Mouse (Mus musculus) lung, adult 2 months (tissue): Measurements from ENCODE around the gene Gm6096.

ENCODE experiments used
- CTCF ChIP-seq: fragments of 200-500 bp; IDR thresholded peaks from 2 replicates; pipeline ENCODE4 v1.5.1; 2011; ENCODE audit warnings: mild to moderate bottlenecking, low read length, control low read depth; ENCODE audit not compliant: insufficient read depth
- POLR2A ChIP-seq: fragments of 200-500 bp; IDR thresholded peaks from 2 replicates; pipeline ENCODE4 v1.6.1; 2011; ENCODE audit warnings: low read depth, mild to moderate bottlenecking, control low read depth, low read length, borderline replicate concordance; ENCODE audit errors: extremely low read depth

- TF ChIP-seq CTCF (no peak), POLR2A (no peak)
Observed at GRCm38 (mm10) chr7:34263437-34263836, 12.6 kb downstream of the Gm6096 start.
